In genomic region chr13:45924555-45924954, GRCm38 (mm10) we compare ENCODE assay signal across 13 mouse cellular contexts. TPM values are rescaled to one million over a fixed set of nuclear protein-coding genes. Genes with fewer than 3 reads are reported as not detected.
DNase-seq lines count a peak whose midpoint lies in the region; ATAC-seq and TF ChIP-seq lines count a peak whose summit lies in the region.
"Had no signal": no experiment of that assay in that cellular context is flagged by ENCODE, and none has a peak within 500 bp of the region (broad histone marks: within the 10 kb centered on the region; RNA-seq: fewer than 3 reads in every experiment).

No protein-coding gene starts in this region.

- H3K4me3 ChIP-seq in heart, embryonic 13.5 days: no peak overlapping the region
- no peak overlapping the region for H3K4me3 ChIP-seq in embryonic facial prominence, embryonic 15.5 days (replicated peaks)
- no peak overlapping the region for H3K4me3 ChIP-seq in midbrain, postnatal 0 days (ENCODE audit: low read depth, low read length)
- H3K4me3 ChIP-seq: heart, embryonic 10.5 days; intestine, embryonic 15.5 days; limb, embryonic 15.5 days had no signal

- H3K9me3 ChIP-seq in heart, embryonic 13.5 days: no peaks in the 10 kb centered on the region
- H3K9me3 ChIP-seq in embryonic facial prominence, embryonic 15.5 days (replicated peaks): no peaks in the 10 kb centered on the region
- no peaks in the 10 kb centered on the region for H3K9me3 ChIP-seq in midbrain, postnatal 0 days (ENCODE audit: low read length)
- H3K9me3 ChIP-seq: heart, embryonic 10.5 days; intestine, embryonic 15.5 days; limb, embryonic 15.5 days had no signal

- no peak overlapping the region for H3K9ac ChIP-seq in heart, embryonic 13.5 days
- no peak overlapping the region for H3K9ac ChIP-seq in embryonic facial prominence, embryonic 15.5 days
- no peak overlapping the region for H3K9ac ChIP-seq in midbrain, postnatal 0 days (replicated peaks; ENCODE audit: low read length, poor library complexity, severe bottlenecking)
- H3K9ac ChIP-seq: intestine, embryonic 15.5 days; limb, embryonic 15.5 days had no signal

- H3K27me3 ChIP-seq in heart, embryonic 13.5 days (replicated peaks): no peaks in the 10 kb centered on the region
- H3K27me3 ChIP-seq in embryonic facial prominence, embryonic 15.5 days: no peaks in the 10 kb centered on the region
- H3K27me3 ChIP-seq in midbrain, postnatal 0 days (ENCODE audit: insufficient read depth, low read length): no peaks in the 10 kb centered on the region
- H3K27me3 ChIP-seq: intestine, embryonic 15.5 days; limb, embryonic 15.5 days had no signal

- intact Hi-C loops in heart, postnatal 25 days (cut with DNase I): loop anchor here (5.0 kb wide), 1 partner anchor 38 kb away; no protein-coding TSS in a partner anchor

- TF ChIP-seq CTCF in midbrain, postnatal 0 days (IDR thresholded peaks at IDR 0.05): no peak

- peaks cover 22% of the 10 kb centered on the region for H3K4me1 ChIP-seq in heart, embryonic 13.5 days
- peaks cover 9% of the 10 kb centered on the region for H3K4me1 ChIP-seq in embryonic facial prominence, embryonic 15.5 days
- H3K4me1 ChIP-seq in midbrain, postnatal 0 days (ENCODE audit: insufficient read depth, low read length): no peaks in the 10 kb centered on the region
- H3K4me1 ChIP-seq: intestine, embryonic 15.5 days had no signal

- H3K27ac ChIP-seq in heart, embryonic 13.5 days (replicated peaks): peak overlapping the region; percentile 17; the same call in 1 of the 2 replicates
- H3K27ac ChIP-seq in embryonic facial prominence, embryonic 15.5 days (replicated peaks): peak overlapping the region; percentile 23; the same call in 1 of the 2 replicates
- no peak overlapping the region for H3K27ac ChIP-seq in midbrain, postnatal 0 days (ENCODE audit: low read depth, low read length)
- H3K27ac ChIP-seq: heart, embryonic 10.5 days; intestine, embryonic 15.5 days; limb, embryonic 15.5 days had no signal

- no peak for ATAC-seq in heart, embryonic 13.5 days (ENCODE audit: extremely low read depth, insufficient number of reproducible peaks, low FRiP score, low TSS enrichment)
- ATAC-seq in embryonic facial prominence, embryonic 15.5 days (ENCODE audit: insufficient number of reproducible peaks, low FRiP score, low TSS enrichment, low read depth): no peak
- 0 out of 2 replicates have a peak, but pooled peaks have one; percentile 19 for ATAC-seq in megakaryocyte, adult 5-6 weeks (ENCODE audit: poor library complexity, severe bottlenecking)
- ATAC-seq in midbrain, postnatal 0 days (ENCODE audit: low FRiP score): no peak
- ATAC-seq in cerebellum, adult (ENCODE audit: insufficient number of reproducible peaks, low FRiP score, low TSS enrichment): no peak
- ATAC-seq: forebrain, embryonic 16.5 days; intestine, embryonic 15.5 days; midbrain, embryonic 16.5 days had no signal

- peak overlapping the region; percentile 20; the same call in 1 of the 2 replicates for H3K4me2 ChIP-seq in heart, embryonic 13.5 days
- no peak overlapping the region for H3K4me2 ChIP-seq in embryonic facial prominence, embryonic 15.5 days (replicated peaks)
- H3K4me2 ChIP-seq in midbrain, postnatal 0 days (ENCODE audit: low read depth, low read length, poor library complexity, severe bottlenecking): no peak overlapping the region
- H3K4me2 ChIP-seq: intestine, embryonic 15.5 days; limb, embryonic 15.5 days had no signal

- DNase-seq in heart, postnatal 25 days (ENCODE audit: low spot score): no peak
- DNase-seq in 416B (ENCODE audit: low read depth): peak; percentile 94
- no peak for DNase-seq in midbrain, postnatal 0 days (ENCODE audit: low spot score)
- no peak for DNase-seq in heart, adult 9 months (ENCODE audit: low spot score in 2 of 2)

- WGBS in heart, embryonic 13.5 days: 67% methylated on average over 7 of the region's 7 CpGs
- 56% methylated on average over 7 of the region's 7 CpGs for WGBS in embryonic facial prominence, embryonic 15.5 days
- WGBS in midbrain, postnatal 0 days: 79% methylated on average over 7 of the region's 7 CpGs

- no peaks in the 10 kb centered on the region for H3K36me3 ChIP-seq in heart, embryonic 13.5 days
- no peaks in the 10 kb centered on the region for H3K36me3 ChIP-seq in embryonic facial prominence, embryonic 15.5 days
- no peaks in the 10 kb centered on the region for H3K36me3 ChIP-seq in midbrain, postnatal 0 days (ENCODE audit: insufficient read depth, low read length)
- H3K36me3 ChIP-seq: intestine, embryonic 15.5 days; limb, embryonic 15.5 days had no signal

RNA-seq across cellular contexts. Expression of gene Atxn1, which starts 40.3 kb away (rescaled TPM):
- 5.8 and 7.2 TPM in 2 replicates for polyA plus RNA-seq in heart, embryonic 13.5 days (2015; fragmentation: Nextera tagmentation; extraction: Ambion mirVana)
- 10 to 100 TPM; 35.1 to 36.0 TPM for total RNA-seq in heart, postnatal 25 days (2021)
- 6.7 and 7.2 TPM in 2 replicates for polyA plus RNA-seq in embryonic facial prominence, embryonic 15.5 days (2015; fragmentation: Nextera tagmentation; extraction: Ambion mirVana)
- 4.8 and 9.0 TPM in 2 replicates for total RNA-seq in megakaryocyte, adult 5-6 weeks (2015)
- total RNA-seq in megakaryocyte, adult 5-6 weeks (2017): 5.9 and 22.2 TPM in 2 replicates
- 26.6 and 31.4 TPM in 2 replicates for total RNA-seq in midbrain, postnatal 0 days (2014; rRNA removed)
- polyA plus RNA-seq in midbrain, postnatal 0 days (2015; fragmentation: Nextera tagmentation; extraction: Ambion mirVana): 9.3 and 12.0 TPM in 2 replicates
